Mouse (Mus musculus): ENCODE measurements around the gene Plppr4. TPM values are rescaled to one million over a fixed set of nuclear protein-coding genes. Genes with fewer than 3 reads are reported as not detected.

Gene Plppr4
- polyA plus RNA-seq, 1 experiment from 2014 or later = 6.3 TPM

Small RNA genes within 50 kb of the gene (microRNA-seq; reads per million reads assigned to microRNA genes)
- gene Gm22408 = not detected

Other genes with a start within 250 kb of the Plppr4 start
- 1.8 and 2.0 TPM in 2 replicates for gene Plppr5, start 214.0 kb upstream of the Plppr4 start, polyA plus RNA-seq (2015; fragmentation: Nextera tagmentation; extraction: Ambion mirVana)

All from midbrain, embryonic 13.5 days (tissue).